Mouse (Mus musculus) cerebellum, postnatal 10 days (tissue): ENCODE results near the gene Zfp341.

Experiments
- DNase-seq, 2 experiments: peaks; one replicate each; pipeline ENCODE4 v3.0.0; 2021; ENCODE audit warnings: mixed read lengths in 2 of 2

Gene Zfp341

DNA sequence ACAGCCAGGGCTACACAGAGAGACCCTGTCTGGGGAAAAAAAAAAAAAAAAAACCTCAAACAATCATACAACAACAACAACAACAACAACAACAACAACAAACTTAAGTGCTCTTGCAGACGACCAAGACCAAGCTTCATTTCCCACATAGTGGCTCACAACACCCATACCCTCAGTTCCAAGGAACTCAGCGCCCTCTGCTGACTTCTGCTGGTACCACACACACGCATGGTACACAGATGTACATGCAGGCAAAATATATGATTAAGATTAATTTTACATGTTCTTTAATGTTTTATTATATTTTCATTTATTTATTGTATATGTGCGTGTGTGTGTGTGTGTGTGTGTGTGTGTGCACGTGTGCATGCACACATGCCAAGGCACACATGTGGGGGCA is 26.7 kb upstream of the Zfp341 start:
- DNase-seq: peak; percentile 88 to 91

DNA sequence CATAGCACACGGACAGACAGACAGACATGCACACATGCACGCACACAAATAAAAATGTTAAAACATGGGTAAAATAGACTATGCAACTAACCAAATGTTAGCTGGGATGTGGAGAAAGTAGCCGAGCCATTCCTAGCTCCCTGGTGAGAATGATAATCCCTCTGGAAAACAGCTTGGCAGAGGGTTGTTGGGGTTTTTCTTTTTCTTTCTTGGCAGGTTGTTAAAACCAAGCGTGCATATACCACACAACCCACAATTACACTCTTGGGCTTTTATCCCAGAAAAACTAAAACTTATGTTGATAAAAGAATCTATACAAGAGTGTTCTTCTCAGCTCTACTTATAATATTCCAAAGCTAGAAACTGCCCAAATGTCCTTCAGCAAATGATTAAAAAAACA is 24.0 kb upstream of the Zfp341 start:
- no peak for DNase-seq

DNA sequence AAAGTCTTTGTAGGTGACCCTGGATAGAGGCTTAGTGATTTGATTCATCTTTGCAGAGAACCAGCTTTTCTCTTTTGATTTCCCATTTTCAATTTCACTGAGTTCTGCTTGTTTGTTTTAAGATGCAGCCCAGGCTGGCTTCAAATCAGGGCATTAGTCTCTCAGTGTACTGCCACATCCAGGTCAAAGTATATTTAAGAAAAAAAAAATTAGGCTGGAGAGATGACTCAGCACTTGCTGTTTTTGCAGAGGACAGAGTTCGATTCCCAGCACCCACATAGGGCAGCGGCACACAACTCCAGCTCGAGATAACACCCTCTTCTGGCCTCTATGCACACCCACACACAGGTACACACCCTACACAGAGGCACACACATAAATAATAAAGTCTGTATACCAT is 21.9 kb upstream of the Zfp341 start:
- DNase-seq: no peak

DNA sequence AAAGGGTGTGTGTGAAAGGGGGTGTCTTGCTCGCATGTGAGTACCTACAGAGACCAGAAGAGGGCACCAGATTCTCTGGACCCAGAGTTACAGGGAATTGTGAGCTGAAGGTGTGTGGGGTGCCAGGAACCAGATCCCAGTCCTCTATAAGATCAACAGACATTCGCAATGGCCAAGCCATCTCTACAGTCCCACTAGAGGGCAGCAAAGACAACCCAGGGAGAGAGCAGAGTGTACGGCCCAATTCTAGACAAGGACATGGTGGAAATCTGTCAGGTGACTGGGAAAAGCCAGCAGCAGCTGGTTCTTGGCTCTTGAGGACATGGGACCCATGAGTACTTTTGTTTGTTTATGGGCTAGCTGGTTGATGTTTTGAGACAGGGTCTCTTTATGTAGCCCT is 20.1 kb upstream of the Zfp341 start:
- peak; percentile 59 to 61 for DNase-seq

DNA sequence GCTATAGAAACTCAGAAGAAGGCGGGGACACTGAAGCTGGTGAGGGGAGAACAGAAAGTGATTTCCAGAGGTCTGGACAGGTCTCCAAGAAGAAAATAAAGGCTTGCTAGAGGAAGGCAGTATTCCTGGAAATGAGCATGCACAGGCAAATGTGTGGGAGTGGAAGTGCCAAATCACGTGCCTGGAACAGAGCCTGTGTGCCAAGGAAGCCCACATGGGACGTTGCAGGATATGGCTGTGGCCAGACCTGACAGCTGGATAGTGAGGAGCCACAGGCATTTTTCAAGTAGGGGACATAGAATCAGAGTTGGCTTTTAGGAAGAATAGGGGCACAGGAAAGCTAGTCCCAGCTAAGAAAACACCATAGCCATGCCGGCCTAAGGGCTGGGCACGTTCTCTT is 17.3 kb upstream of the Zfp341 start:
- DNase-seq: peak; percentile 85 to 91

DNA sequence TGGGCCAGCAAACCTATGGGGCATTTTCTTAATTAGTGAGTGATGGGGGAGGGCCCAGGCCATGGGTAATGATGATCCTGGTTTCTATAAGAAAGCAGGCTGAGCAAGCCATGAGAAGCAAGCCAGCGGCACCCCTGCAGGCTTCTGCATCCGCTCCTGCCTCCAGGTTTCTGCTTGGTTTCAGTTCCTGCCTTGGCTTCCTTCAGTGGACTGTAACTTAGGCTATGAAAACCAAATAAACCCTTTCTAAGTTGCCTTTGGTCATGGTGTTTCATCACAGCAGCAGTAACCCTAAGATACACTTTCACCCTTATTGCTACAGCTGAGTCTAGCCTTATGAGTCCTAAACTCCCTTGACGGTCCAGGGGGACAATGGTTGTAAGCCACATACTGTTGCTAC is 15.7 kb upstream of the Zfp341 start:
- DNase-seq: no peak

DNA sequence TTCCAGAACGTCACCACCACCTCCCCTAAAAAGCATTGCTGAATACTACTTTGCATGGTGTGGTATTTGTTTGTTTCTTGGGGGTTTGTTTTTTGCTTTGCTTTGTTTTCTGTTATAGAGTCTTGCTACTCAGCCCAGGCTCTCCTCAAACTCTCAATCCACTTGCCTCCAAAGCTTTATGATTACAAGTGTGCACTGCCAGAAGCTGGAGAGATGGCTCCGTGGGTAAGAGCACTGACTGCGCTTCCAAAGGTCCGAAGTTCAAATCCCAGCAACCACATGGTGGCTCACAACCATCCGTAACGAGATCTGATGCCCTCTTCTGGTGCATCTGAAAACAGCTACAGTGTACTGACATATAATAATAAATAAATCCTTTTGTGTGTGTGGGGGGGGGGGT is 12.5 kb upstream of the Zfp341 start:
- no peak for DNase-seq

DNA sequence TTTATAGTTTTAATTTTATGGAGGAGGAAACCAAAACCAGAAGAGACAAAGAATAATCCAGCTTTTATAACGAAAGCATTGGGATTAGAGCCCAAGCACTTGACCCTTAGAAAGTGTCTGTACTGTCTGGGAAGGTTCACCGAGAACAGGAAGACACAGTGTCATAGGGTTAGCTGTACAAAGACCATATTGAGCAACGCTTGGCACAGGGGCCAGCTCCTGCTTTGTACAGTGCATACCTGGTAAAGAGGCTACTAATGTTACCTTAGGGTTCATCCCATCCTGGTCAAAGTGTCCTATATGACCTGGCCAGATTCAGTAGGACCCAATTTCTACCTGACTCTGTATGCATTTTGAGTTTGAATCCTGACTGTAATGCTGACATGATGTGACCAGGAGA is 11.8 kb upstream of the Zfp341 start:
- no peak for DNase-seq

DNA sequence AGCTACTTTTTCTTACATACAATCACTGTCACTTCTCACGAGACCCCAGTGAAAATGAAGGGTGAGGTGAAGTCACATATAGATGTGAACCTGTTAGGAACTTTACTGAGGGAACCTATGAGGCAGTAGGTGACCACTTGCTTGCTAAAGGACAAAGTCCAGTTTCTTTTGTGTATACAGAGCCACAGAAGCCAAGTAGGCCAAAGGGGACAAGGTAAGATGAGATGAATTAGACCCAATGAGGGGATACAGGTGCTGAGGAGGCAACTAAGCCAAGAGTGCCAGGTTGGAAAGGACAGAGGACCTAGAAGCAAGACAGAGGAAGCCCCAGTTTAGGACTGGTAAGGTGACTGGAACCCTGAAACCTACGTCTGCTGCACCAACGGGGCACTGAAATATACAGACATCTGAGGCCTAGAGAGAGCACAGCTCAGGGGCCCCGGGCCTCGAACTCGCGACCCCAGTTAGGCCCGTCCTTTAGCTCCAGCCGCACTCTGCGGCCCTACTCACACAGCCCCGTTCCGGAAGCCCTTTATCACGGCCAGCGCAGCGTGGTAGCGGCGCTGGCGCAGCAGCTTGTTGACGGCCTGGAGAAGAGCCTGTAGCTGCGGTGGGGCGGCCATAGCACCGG is 10.0 kb upstream of the Zfp341 start:
- DNase-seq: no peak

DNA sequence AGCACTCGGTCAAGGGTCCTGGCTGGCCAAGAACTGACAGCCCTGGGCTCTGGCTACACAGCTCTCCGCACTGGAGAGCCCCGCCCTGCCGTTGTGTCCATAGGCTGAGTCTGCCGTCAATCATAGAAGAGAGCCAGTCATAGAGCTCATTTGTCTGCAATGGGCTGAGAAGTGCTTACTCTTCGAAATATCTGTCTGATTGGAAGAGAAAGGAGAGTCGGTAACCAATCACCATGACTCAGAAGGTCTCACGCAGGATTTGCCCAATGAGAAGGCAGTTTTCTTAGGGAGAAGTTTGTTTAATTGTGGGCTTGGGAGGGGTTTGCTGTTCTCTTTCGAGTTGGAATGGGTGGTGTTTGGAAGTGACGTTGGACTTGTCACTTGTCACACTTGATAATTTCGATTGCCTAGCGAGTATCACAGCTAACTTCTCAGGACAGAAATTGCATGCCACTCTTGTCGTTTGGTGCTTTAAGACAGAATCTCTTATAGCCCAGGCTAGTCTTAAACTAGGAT is 9.4 kb upstream of the Zfp341 start, which contains the start of gene Pxmp4:
Pxmp4 (minus strand) TSS at position 71 of the 516 bp plus-strand sequence.
- DNase-seq: peak; percentile 99 to 100

DNA sequence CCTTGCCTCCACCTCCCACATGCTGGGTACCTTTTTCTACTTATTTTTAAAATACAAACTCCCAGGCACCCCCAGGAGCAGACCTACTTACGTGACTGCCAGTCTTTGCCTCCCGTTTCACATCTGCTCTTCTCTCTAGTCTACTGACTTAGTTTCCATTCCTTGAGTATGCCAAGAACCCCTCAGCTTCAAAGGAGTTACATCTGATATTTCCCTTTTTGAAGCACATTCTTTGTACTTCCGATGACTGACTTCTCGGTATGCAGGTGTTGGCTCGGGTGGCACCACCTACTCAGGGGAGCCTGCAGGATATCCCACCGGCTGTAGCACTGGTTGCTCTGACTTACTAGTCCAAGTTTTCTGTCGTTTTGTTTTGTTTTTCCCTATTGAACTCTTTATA is 8.9 kb upstream of the Zfp341 start:
- DNase-seq: no peak

DNA sequence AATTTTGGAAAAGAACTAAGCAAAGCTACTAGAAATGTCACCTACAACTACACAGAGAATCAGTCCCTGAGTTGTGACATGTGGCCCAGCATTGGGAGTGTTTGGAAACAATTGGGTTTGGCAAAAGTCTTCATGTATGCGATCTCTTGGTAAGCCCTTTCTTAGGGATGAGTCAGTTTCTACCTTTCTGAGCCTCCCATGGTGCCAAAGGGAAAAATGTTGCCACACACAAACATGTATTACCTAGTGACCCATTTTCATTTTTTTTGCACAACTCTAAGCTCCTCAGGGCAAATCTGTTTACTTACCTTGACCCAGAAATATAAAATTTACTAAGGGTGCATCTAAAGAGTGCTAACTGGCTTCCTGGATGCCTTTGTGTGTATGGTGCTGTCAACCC is 6.1 kb upstream of the Zfp341 start:
- no peak for DNase-seq

DNA sequence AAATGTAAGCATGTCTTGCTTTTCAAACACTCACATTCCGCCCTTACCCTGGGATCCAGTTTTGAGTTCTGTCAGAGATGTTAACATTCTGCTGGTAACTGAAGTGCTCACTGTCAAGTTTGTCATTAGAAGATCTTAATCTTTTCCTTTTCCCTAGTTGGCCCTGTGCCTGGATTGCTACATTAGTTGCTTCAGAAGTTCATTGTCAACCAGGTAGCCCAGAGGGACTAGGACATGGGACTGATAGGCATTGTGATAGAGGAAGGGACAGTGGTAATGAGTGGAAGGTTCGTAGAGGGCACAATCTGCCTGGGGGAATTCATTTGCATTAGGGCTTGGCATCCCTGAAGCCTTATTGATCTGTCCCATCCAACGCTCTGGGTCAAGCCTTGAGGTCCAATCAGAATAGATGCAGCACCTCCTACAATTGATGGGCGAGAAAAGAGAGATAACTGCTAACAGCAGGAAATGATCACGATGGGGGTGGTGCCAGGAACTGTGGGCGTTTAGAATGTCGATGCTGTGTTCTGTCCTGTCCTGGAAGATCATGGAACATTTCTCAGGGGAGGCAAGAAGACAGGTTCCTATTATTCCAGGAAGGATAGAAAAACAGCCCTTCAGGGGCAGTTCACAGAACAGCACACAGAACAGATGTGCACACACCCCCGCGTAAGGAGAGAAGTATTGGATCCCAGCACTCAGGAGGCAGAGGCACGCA is 3.9 kb upstream of the Zfp341 start:
- no peak for DNase-seq

DNA sequence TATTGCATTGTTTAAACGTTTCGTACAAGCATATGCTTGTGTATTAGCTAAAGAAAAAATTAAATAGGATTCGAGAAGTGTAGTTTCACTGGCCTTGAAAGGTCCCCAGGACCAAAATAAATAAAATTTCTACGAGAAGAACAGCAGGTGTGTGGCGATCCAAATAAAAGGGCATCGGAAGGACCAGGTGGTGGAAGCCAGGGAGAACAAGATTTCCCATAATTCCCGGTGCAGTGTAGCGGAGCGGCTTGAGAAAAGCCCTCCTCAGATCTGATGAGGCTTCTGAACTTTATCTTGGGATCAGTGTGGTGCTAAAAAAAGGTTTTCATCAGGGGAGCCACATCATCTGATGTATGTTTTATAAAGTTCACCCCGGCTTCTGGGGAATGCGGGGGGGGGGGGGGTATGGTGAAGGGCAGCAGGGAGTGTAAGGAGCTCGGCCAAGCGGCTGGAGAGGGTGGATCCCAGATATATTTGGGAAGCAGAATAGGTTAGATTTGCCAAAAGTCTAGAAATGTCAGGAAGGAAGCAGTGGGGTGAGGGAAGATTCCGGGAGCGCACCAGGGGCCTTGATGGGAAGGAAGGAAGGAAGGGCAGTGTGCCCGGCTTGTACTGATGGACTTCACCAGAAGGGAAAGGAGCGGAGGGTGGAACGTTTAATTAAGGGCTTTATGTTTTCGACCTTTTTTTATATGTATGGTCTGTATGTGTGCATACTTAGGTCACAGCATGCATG is 1.9 kb downstream of the Zfp341 start:
- DNase-seq: peak; percentile 43 to 51

DNA sequence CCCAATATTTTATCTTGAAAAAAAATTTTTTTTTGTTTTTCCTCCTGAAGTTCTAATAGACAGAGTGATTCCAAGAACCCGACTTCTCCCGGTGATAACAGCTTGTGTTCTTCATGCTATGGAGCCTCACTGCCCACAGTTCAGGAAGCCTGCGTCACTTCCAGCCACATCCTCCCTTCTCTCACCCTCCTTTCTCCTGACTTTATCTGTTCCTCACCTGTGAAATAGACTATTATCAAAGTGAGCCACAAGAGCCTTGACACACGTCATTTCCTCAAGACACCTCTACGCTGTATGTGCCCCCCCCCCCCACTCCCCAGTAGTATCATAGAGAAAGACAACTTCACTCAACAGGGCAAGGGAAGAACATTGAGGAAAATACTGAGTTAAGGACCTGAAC is 2.6 kb downstream of the Zfp341 start:
- no peak for DNase-seq

DNA sequence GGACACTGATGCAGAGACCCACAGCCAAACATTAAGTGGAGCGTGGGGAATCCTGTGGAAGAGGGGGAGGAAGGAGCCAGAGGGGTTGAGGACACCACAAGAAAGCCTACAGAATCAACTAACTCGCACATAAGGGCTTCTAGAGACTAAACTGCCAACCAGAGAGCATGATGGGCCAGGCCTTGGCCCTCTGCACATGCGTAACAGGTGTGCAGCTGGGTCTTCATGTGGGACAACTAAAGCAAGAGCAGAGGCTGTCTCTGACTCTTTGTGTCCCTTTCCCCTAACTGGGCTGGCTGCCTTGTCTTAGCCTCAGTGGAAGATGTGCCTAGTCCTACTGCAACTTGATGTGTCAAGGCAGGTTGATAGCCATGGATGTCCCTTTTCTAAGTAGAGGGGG is 4.0 kb downstream of the Zfp341 start:
- DNase-seq: no peak

DNA sequence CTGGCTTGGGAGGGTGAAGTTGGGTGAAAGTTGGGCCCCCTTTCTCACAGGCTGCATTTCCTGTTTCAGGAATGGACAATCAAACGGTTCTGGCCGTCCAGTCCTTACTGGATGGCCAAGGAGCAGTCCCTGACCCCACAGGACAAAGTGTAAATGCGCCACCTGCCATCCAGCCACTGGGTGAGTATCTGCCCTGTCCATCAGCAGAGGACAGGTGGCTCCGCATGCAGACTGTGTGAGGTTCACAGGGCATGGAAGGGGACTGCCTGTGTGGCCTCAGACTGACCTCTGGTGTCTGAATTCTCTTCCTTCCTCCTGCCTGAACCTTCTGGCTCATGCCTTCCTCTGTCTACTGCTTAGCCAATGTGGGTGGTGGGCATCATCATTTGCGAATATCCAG is 8.6 kb downstream of the Zfp341 start:
- DNase-seq: no peak

DNA sequence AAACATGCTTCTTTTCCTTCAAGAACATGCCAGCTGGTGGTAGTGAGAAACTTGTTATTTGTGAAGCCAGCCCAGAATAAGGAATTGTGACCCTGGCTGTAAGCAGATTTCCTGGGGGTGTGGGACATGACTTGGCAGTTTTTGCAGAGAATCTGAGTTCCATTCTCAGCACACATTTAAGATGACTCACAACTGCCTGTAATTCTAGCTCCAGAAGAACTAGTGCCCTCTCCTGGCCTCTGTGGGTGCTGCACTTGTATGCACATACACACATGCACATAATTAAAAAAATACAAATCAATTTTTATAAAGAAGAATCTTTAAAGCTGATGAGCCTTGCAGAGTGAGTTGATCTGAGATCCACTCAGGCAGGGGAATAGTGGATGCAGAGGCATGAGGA is 11.0 kb downstream of the Zfp341 start:
- DNase-seq: no peak

DNA sequence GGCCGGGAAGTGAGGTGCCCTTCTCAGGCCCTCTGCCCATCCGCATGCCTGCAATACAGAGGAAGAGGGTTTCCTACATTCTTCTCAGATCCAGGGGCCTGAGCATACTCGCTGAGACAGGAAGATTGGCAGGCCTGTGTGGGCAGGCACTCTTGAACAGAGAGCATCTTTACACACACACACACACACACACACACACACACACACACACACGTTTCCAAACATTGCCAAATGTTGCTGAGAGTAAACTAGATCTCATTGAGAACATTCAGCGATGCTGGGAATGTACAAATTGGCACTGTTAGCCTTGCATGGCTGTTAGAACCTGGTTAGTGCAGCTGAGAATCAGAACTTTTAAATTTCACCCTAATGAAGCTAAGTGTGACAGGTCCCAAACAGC is 17.4 kb downstream of the Zfp341 start:
- DNase-seq: no peak

DNA sequence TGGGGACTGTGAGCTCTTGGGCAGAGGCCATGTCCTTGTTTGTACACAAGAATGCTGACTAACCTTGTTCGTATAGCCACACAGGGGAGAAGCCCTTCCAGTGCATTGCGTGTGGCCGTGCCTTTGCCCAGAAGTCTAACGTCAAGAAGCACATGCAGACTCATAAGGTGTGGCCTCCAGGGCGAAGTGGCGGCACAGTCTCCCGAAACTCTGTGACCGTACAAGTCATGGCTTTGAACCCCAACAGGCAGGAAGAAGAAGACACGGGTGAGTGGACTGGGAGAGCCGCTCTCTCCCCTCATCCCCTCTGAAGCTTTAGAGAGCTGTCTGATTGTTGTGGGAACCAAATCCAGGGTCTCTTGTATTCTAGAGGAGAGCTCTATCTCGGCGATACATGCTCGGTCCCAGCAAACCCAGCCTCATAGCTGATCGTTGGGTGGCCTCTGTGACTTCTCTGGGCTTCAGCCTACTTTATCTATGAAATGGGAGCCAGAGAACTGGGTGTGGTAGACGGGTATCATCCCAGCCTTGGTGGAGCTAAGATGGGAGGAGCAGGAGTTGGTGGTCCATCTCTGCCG is 19.2 kb downstream of the Zfp341 start:
- no peak for DNase-seq

DNA sequence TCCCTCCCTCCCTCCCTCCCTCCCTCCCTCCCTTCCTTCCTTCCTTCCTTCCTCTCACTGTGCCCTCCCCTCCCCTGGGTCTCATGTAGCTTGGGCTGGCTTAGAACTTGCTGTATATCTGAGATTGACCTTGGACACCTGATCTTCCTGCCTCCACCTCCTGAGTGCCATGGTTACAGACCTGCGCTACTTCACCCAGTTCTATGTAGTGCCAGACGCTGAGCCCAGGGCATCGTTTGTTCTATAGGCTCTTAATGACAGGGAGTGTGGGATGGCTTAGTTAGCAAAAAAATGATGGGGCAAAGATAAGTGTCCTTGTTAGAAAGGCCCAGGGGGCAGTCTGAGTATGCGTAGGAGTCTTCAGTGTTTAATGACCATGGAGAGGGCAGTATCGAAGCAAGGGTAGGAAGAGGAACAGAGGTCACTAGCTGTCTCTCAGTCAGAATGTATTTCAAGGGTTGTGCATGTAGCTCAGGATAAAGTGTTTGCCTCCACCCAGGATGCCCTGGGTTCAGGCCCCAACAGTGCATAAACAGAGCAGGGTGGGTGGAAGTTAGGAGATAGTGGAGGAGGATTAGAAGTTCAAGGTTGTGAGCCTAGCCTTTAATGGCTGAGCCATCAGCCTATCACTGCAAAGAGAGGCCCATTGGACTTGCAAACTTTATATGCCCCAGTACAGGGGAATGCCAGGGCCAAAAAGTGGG is 20.1 kb downstream of the Zfp341 start:
- no peak for DNase-seq

DNA sequence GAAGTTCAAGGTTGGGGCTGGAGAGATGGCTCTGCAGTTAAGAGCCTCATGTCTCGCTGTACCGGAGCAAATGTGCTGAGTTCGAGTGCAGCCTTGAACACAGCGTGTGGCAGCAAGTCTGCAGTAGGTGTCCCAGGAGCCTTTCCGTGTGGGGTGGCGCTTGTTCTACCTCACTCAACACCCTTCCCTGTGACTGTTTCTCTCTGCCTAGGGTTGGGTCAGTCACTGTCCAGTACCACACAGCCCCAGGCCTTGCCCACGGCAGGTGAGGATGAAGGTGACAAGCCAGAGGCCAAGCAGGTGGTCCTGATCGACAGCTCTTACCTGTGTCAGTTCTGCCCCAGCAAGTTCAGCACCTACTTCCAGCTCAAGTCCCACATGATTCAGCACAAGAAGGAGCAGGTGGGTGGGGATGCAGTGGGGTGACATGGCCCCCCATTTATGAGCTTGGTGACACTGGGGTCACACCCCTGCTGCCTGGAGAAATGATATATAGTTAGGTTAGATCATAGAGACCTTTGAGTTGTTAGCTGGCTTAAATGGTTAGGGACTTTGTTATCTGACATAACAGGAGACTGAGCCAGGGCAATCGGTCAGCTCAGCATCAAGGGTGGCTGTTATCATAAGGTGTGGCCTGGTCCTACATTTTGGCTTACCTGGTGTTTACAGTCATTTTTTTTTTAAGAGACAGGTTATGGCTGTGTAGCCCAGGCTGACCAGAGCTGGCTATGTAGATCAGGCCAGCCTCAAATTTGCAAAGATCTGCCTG is 21.0 kb downstream of the Zfp341 start:
- no peak for DNase-seq
